Mouse (Mus musculus) midbrain, postnatal 0 days (tissue): ENCODE data around the gene Vps37d. TPM values are rescaled to one million over a fixed set of nuclear protein-coding genes. Genes with fewer than 3 reads are reported as not detected.

Experiments used
- ATAC-seq: fragments of 200-750 bp; cut with Nextera tagmentation; 2 replicates; pipeline ENCODE4 v1.8.0; 2017; ENCODE audit warnings: moderate number of reproducible peaks, mild to moderate bottlenecking, moderate TSS enrichment, moderate library complexity; ENCODE audit not compliant: low FRiP score
- DNase-seq: peaks from one replicate; pipeline ENCODE4 v3.0.0-alpha.2; 2015; ENCODE audit warnings: low spot score
- H3K27ac ChIP-seq: fragments of 300-500 bp; sonication (generic); 2 replicates; pipeline ENCODE4 v1.5.1; 2014; ENCODE audit warnings: low read depth, mild to moderate bottlenecking, low read length, mixed read lengths
- H3K27me3 ChIP-seq: fragments of 300-500 bp; sonication (generic); 2 replicates; pipeline ENCODE4 v1.6.1; 2014; ENCODE audit warnings: low read length, control low read depth, mixed read lengths; ENCODE audit not compliant: insufficient read depth
- H3K36me3 ChIP-seq: fragments of 300-500 bp; sonication (generic); 2 replicates; pipeline ENCODE4 v1.6.1; 2014; ENCODE audit warnings: low read length, control low read depth, mixed read lengths; ENCODE audit not compliant: insufficient read depth
- H3K4me1 ChIP-seq: fragments of 300-500 bp; sonication (generic); 2 replicates; pipeline ENCODE4 v1.6.1; 2014; ENCODE audit warnings: mild to moderate bottlenecking, control low read depth, antibody characterized with exemption, low read length, mixed read lengths; ENCODE audit not compliant: insufficient read depth
- H3K4me2 ChIP-seq: fragments of 300-500 bp; sonication (generic); 2 replicates; pipeline ENCODE4 v1.6.1; 2014; ENCODE audit warnings: low read depth, mild to moderate bottlenecking, low read length, mixed read lengths; ENCODE audit not compliant: poor library complexity, severe bottlenecking
- H3K4me3 ChIP-seq: fragments of 300-500 bp; sonication (generic); 2 replicates; pipeline ENCODE4 v1.5.1; 2014; ENCODE audit warnings: low read depth, mild to moderate bottlenecking, low read length, moderate library complexity
- H3K9ac ChIP-seq: fragments of 300-500 bp; sonication (generic); replicated peaks from 2 replicates; pipeline ENCODE4 v1.6.1; 2014; ENCODE audit warnings: mild to moderate bottlenecking, low read length, moderate library complexity, mixed read lengths; ENCODE audit not compliant: poor library complexity, severe bottlenecking
- H3K9me3 ChIP-seq: fragments of 300-500 bp; sonication (generic); 2 replicates; pipeline ENCODE4 v1.6.1; 2016; ENCODE audit warnings: low read length, control low read depth
- CTCF ChIP-seq: IDR thresholded peaks from 2 replicates; pipeline ENCODE4 v1.5.1; 2016; ENCODE audit warnings: antibody characterized with exemption, mild to moderate bottlenecking
- WGBS: fragments of 180-500 bp; shearing (Covaris S2); extraction: QIAGEN DNeasy Blood & Tissue Kit; methylation state at CpG from one replicate; pipeline ENCODE4 v1.1.7; 2014; 5-methylcytosine and 5-hydroxymethylcytosine counted together
- polyA plus RNA-seq: library from polyadenylated mRNA; unstranded; fragments of >200 nt; fragmentation: Nextera tagmentation; extraction: Ambion mirVana; gene quantifications from 2 replicates; pipeline ENCODE4 v1.2.1, GENCODE M21; 2015
- total RNA-seq: library from RNA; depleted of rRNA; stranded (reverse); fragments of >200 nt; gene quantifications from 2 replicates; pipeline ENCODE4 v1.2.3, GENCODE M21; 2014; rRNA removed

The Vps37d gene
- total RNA-seq, result 95.4 and 107 TPM in 2 replicates
- 31.2 and 32.0 TPM in 2 replicates for polyA plus RNA-seq

GRCm38 (mm10) chr5:135077564-135078481, at the start of gene Vps37d:
Gene Vps37d, minus strand, starts transcription at chr5:135078266.
- Histone ChIP-seq H3K4me1 (no peaks in the 10 kb centered on the region), H3K4me3 (peak within 1 kb of the TSS; percentile 98), H3K9me3 (no peaks in the 10 kb centered on the region), H3K4me2 (peak within 1 kb of the TSS; percentile 76), H3K27me3 (no peaks in the 10 kb centered on the region), H3K27ac (peak within 1 kb of the TSS; percentile 92), H3K9ac (peak within 1 kb of the TSS; percentile 100), H3K36me3 (peaks cover 14% of the 10 kb centered on the region; the same call in 1 of the 2 replicates)
- peak; percentile 83 for TF ChIP-seq CTCF
- DNase-seq (peak; percentile 91), ATAC-seq (peak; percentile 85)
- WGBS, result 2% methylated on average over 57 of the region's 83 CpGs

DNA sequence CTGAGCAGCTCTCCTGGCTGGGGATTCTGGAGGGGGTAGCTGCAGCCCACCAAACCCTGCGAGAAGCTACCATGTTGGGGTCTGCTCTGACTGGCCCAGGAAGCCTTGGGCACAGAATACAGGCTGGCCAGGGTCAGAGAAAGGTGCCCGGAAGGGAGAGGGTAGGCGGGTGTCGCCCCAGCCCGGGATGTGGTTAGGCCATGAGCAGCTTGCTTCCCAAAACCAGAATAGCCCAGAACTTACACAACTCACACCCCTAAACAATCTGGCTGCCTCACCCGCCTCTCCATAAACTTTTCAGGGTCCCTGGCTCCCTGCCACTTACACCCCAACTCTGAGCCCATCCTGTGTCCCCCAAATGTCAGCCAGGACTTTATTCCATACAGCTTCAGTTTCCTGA, 49.6 kb upstream of the Vps37d start:
- H3K9ac ChIP-seq, result no peak overlapping the region
- ATAC-seq (no peak), DNase-seq (no peak)
- H3K4me3 ChIP-seq, result no peak overlapping the region
- H3K27ac ChIP-seq, result no peak overlapping the region
- no peaks in the 10 kb centered on the region for H3K36me3 ChIP-seq
- H3K27me3 ChIP-seq, result 0 out of 2 replicates have a peak, but pooled peaks cover 3% of the 10 kb centered on the region
- WGBS, result 88% methylated on average over 6 of the region's 6 CpGs
- H3K4me1 ChIP-seq, result no peaks in the 10 kb centered on the region
- no peak for TF ChIP-seq CTCF
- H3K9me3 ChIP-seq, result no peaks in the 10 kb centered on the region
- no peak overlapping the region for H3K4me2 ChIP-seq

GRCm38 (mm10) chr5:135126121-135126520, 48.1 kb upstream of the Vps37d start:
- Histone ChIP-seq H3K4me3 (no peak overlapping the region), H3K9ac (no peak overlapping the region), H3K4me2 (no peak overlapping the region), H3K27me3 (no peaks in the 10 kb centered on the region), H3K27ac (no peak overlapping the region), H3K4me1 (no peaks in the 10 kb centered on the region), H3K9me3 (no peaks in the 10 kb centered on the region), H3K36me3 (no peaks in the 10 kb centered on the region)
- TF ChIP-seq CTCF, result no peak
- ATAC-seq, result no peak
- 62% methylated on average over 6 of the region's 6 CpGs for WGBS
- no peak for DNase-seq

DNA sequence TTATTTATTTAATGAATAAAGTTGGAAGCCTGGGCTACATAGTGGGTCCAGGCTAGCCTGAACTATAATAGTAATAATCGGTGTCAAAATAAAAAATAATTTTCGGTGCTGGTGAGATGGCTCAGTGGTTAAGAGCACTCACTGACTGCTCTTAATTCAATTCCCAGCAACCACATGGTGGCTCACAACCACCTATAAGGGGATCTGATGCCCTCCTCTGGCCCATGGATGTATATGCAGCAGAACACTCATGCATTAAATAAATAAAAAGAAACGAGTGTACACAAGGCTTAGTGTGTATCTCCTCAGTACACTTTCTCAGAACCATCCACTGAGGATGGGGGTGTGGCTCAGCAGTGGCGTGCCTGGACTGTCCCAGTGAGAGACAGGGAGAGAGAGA, 42.7 kb upstream of the Vps37d start:
- H3K4me2 ChIP-seq, result no peak overlapping the region
- H3K4me3 ChIP-seq, result no peak overlapping the region
- no peaks in the 10 kb centered on the region for H3K4me1 ChIP-seq
- H3K36me3 ChIP-seq, result no peaks in the 10 kb centered on the region
- WGBS, result 67% methylated on average over 4 of the region's 4 CpGs
- H3K27me3 ChIP-seq, result no peaks in the 10 kb centered on the region
- ATAC-seq (no peak), DNase-seq (no peak)
- H3K9me3 ChIP-seq, result no peaks in the 10 kb centered on the region
- H3K27ac ChIP-seq, result no peak overlapping the region
- peak; percentile 25 for TF ChIP-seq CTCF
- H3K9ac ChIP-seq, result no peak overlapping the region

GRCm38 (mm10) chr5:135118589-135119081, 40.6 kb upstream of the Vps37d start:
- no peaks in the 10 kb centered on the region for H3K4me1 ChIP-seq
- ATAC-seq (no peak), DNase-seq (peak; percentile 64)
- H3K27ac ChIP-seq, result no peak overlapping the region
- no peaks in the 10 kb centered on the region for H3K9me3 ChIP-seq
- H3K27me3 ChIP-seq, result no peaks in the 10 kb centered on the region
- TF ChIP-seq CTCF, result peak; percentile 77
- no peak overlapping the region for H3K4me3 ChIP-seq
- H3K9ac ChIP-seq, result no peak overlapping the region
- 29% methylated on average over 6 of the region's 6 CpGs for WGBS
- no peaks in the 10 kb centered on the region for H3K36me3 ChIP-seq
- H3K4me2 ChIP-seq, result no peak overlapping the region

GRCm38 (mm10) chr5:135115241-135115640, 37.2 kb upstream of the Vps37d start:
- WGBS, result 84% methylated on average over 8 of the region's 8 CpGs
- no peak for TF ChIP-seq CTCF

More at GRCm38 (mm10) chr5:135115241-135115640, 37.2 kb upstream of the Vps37d start:
- no peak for ATAC-seq
- H3K4me3 ChIP-seq, result no peak overlapping the region
- H3K27ac ChIP-seq, result no peak overlapping the region
- no peaks in the 10 kb centered on the region for H3K36me3 ChIP-seq
- no peak for DNase-seq
- no peaks in the 10 kb centered on the region for H3K27me3 ChIP-seq
- no peaks in the 10 kb centered on the region for H3K4me1 ChIP-seq
- no peaks in the 10 kb centered on the region for H3K9me3 ChIP-seq
- H3K9ac ChIP-seq, result no peak overlapping the region
- no peak overlapping the region for H3K4me2 ChIP-seq
